Mouse (Mus musculus): ENCODE results near the gene Htra1. TPM values are rescaled to one million over a fixed set of nuclear protein-coding genes. Genes with fewer than 3 reads are reported as not detected.
A peak's percentile ranks its signal among the peaks of the same experiment; 100 is the strongest.

Gene Htra1
- total RNA-seq, 1 experiment, result 96.3 TPM

- TF ChIP-seq ZNF384 (IDR thresholded peaks at IDR 0.05; ENCODE audit: low read depth, low read length), result no peak
- no peak for TF ChIP-seq CHD2 (IDR thresholded peaks at IDR 0.05; ENCODE audit: low read depth, low read length)
- no peak for TF ChIP-seq MAFK (IDR thresholded peaks at IDR 0.05; ENCODE audit: insufficient read depth, low read depth, low read length)
- no peak for TF ChIP-seq HCFC1 (IDR thresholded peaks at IDR 0.05; ENCODE audit: borderline replicate concordance, insufficient read depth, low read length)
- no peak for TF ChIP-seq ZC3H11A (IDR thresholded peaks at IDR 0.05; ENCODE audit: borderline replicate concordance, low read depth, low read length)
- Histone ChIP-seq H3K4me1 (ENCODE audit: control insufficient read depth in 2 of 2, insufficient read depth in 2 of 2, low read length in 2 of 2, poor library complexity in 1 of 2) (peaks cover 0 to 2% of the 10 kb centered on the region in 2 experiments; a peak in 1 of 4 replicates), H3K9ac (ENCODE audit: insufficient read depth, low read depth, low read length, poor library complexity, severe bottlenecking) (no peak overlapping the region), H3K27ac (ENCODE audit: insufficient read depth, low read depth, low read length, poor library complexity, severe bottlenecking) (no peak overlapping the region), H3K4me3 (ENCODE audit: insufficient read depth in 1 of 2, low read depth in 1 of 2, low read length in 2 of 2, poor library complexity in 1 of 2, severe bottlenecking in 1 of 2) (no peak overlapping the region), H3K36me3 (ENCODE audit: control insufficient read depth, insufficient read depth, low read length, poor library complexity, severe bottlenecking) (no peaks in the 10 kb centered on the region), H3K9me3 (ENCODE audit: control insufficient read depth, insufficient read depth, low read depth, low read length) (no peaks in the 10 kb centered on the region)
- in situ Hi-C loops (cut with MboI; ENCODE audit: low sequenced_read_pairs in 2 of 2, unreplicated experiment in 2 of 2), result no loop called here
- no peak for DNase-seq (ENCODE audit: low read depth, low spot score)
Measured at GRCm38 (mm10) chr7:130989371-130989770, 53.5 kb downstream of the Htra1 start.

DNA sequence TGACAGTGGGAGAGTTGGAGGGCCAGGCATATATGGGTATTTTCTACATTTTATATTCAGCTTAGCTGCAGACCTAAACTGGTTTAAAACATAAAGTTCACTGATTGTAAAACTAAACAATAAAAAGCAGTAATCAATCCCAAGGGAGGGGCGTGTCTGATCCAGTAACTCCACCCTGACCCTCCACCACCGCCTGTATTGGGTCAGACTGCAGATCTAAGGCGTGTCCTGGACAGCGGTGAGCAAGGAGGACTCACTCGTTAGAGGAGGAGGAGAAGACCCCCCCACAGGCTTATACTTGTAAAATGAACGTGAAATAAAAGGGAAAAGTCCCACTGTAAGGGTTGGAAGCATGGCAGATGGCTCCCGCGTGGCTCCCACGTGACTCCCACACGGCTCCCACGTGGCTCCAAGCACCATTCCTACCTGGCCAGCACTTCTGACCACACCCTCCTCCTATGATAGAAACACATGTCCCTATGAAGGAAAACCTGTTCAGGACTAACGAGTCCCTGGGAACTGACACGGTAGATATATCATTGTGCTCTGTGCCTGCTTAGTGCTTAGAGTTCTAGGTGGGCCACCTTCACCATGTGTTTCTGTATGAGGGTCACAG, 55.4 kb downstream of the Htra1 start:
- H3K27ac ChIP-seq (ENCODE audit: insufficient read depth, low read depth, low read length, poor library complexity, severe bottlenecking), result no peak overlapping the region
- peaks cover 0 to 2% of the 10 kb centered on the region in 2 experiments; a peak in 2 of 4 replicates for H3K4me1 ChIP-seq (ENCODE audit: control insufficient read depth in 2 of 2, insufficient read depth in 2 of 2, low read length in 2 of 2, poor library complexity in 1 of 2)
- H3K9me3 ChIP-seq (ENCODE audit: control insufficient read depth, insufficient read depth, low read depth, low read length), result no peaks in the 10 kb centered on the region
- in situ Hi-C loops (cut with MboI; ENCODE audit: low sequenced_read_pairs in 2 of 2, unreplicated experiment in 2 of 2), result no loop called here
- TF ChIP-seq ZNF384 (IDR thresholded peaks at IDR 0.05; ENCODE audit: low read depth, low read length) (no peak), HCFC1 (IDR thresholded peaks at IDR 0.05; ENCODE audit: borderline replicate concordance, insufficient read depth, low read length) (no peak), MAFK (IDR thresholded peaks at IDR 0.05; ENCODE audit: insufficient read depth, low read depth, low read length) (no peak), ZC3H11A (IDR thresholded peaks at IDR 0.05; ENCODE audit: borderline replicate concordance, low read depth, low read length) (no peak), CHD2 (IDR thresholded peaks at IDR 0.05; ENCODE audit: low read depth, low read length) (no peak)
- no peaks in the 10 kb centered on the region for H3K36me3 ChIP-seq (ENCODE audit: control insufficient read depth, insufficient read depth, low read length, poor library complexity, severe bottlenecking)
- H3K4me3 ChIP-seq (ENCODE audit: insufficient read depth in 1 of 2, low read depth in 1 of 2, low read length in 2 of 2, poor library complexity in 1 of 2, severe bottlenecking in 1 of 2), result no peak overlapping the region
- no peak for DNase-seq (ENCODE audit: low read depth, low spot score)
- H3K9ac ChIP-seq (ENCODE audit: insufficient read depth, low read depth, low read length, poor library complexity, severe bottlenecking), result no peak overlapping the region

DNA sequence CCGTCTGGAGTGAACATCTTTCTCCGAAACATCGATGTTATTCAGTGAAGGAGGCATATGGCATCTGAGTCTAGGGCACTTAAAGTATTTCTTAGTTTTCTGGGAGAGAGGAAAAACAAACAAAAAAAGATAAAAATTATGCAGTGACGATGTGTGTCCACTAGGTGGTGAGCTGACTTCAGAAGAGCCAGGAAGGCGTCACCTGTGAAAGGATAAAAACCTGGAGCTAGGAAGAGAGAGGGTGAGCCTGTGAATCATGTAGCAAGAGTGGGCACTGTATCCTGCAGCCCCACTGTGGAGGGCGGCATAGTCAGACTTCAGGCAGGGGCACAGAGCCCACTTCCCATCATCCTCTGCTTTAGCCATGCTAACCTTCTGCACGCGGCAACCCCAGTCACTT, 58.0 kb downstream of the Htra1 start:
- in situ Hi-C loops (cut with MboI; ENCODE audit: low sequenced_read_pairs in 2 of 2, unreplicated experiment in 2 of 2), result no loop called here
- no peak for TF ChIP-seq HCFC1 (IDR thresholded peaks at IDR 0.05; ENCODE audit: borderline replicate concordance, insufficient read depth, low read length)
- TF ChIP-seq ZC3H11A (IDR thresholded peaks at IDR 0.05; ENCODE audit: borderline replicate concordance, low read depth, low read length), result no peak
- no peak for TF ChIP-seq CHD2 (IDR thresholded peaks at IDR 0.05; ENCODE audit: low read depth, low read length)
- TF ChIP-seq ZNF384 (IDR thresholded peaks at IDR 0.05; ENCODE audit: low read depth, low read length), result no peak
- no peak for TF ChIP-seq MAFK (IDR thresholded peaks at IDR 0.05; ENCODE audit: insufficient read depth, low read depth, low read length)
- H3K9me3 ChIP-seq (ENCODE audit: control insufficient read depth, insufficient read depth, low read depth, low read length), result no peaks in the 10 kb centered on the region
- no peak overlapping the region for H3K27ac ChIP-seq (ENCODE audit: insufficient read depth, low read depth, low read length, poor library complexity, severe bottlenecking)
- peaks cover 0 to 2% of the 10 kb centered on the region in 2 experiments; a peak in 2 of 4 replicates for H3K4me1 ChIP-seq (ENCODE audit: control insufficient read depth in 2 of 2, insufficient read depth in 2 of 2, low read length in 2 of 2, poor library complexity in 1 of 2)
- peak; percentile 35 for DNase-seq (ENCODE audit: low read depth, low spot score)
- H3K9ac ChIP-seq (ENCODE audit: insufficient read depth, low read depth, low read length, poor library complexity, severe bottlenecking), result no peak overlapping the region
- H3K36me3 ChIP-seq (ENCODE audit: control insufficient read depth, insufficient read depth, low read length, poor library complexity, severe bottlenecking), result no peaks in the 10 kb centered on the region
- no peak overlapping the region for H3K4me3 ChIP-seq (ENCODE audit: insufficient read depth in 1 of 2, low read depth in 1 of 2, low read length in 2 of 2, poor library complexity in 1 of 2, severe bottlenecking in 1 of 2)

DNA sequence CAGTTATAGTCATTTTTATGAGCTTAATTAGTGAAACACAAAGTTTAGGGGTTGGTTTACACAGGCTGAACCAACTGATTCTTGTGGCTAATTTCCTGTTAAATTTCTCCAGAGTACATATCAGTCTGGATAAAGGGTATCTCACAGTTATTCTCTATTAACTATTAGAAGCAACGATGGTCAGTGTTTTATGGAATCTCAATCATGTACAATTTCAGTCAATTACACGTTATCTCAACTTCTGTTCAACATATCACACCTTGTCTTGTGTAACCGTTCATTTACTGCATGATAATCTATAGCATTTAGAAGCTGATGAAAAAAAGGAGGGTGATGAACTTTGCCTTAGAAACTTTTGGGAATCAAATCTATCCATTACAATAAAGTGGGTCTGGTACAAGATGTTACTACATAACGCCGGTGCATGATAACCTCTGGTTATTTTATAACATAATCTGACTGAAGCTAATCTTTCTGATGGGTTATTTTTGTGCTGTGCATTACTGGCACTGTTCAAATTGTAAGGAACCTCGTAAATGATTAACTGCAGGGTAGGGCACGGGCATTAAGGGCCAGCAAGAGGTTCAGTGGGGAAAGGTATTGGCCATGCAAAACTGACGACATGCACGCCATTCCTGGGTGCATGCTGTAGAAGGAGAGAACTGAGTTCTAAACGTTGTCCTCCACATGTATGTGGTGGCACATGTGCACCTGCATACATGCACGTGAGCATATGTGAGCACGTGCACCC, 66.2 kb downstream of the Htra1 start:
- no peak overlapping the region for H3K4me3 ChIP-seq (ENCODE audit: insufficient read depth in 1 of 2, low read depth in 1 of 2, low read length in 2 of 2, poor library complexity in 1 of 2, severe bottlenecking in 1 of 2)
- TF ChIP-seq MAFK (IDR thresholded peaks at IDR 0.05; ENCODE audit: insufficient read depth, low read depth, low read length) (no peak), ZNF384 (IDR thresholded peaks at IDR 0.05; ENCODE audit: low read depth, low read length) (no peak), HCFC1 (IDR thresholded peaks at IDR 0.05; ENCODE audit: borderline replicate concordance, insufficient read depth, low read length) (no peak), CHD2 (IDR thresholded peaks at IDR 0.05; ENCODE audit: low read depth, low read length) (no peak), ZC3H11A (IDR thresholded peaks at IDR 0.05; ENCODE audit: borderline replicate concordance, low read depth, low read length) (no peak)
- no peak overlapping the region for H3K27ac ChIP-seq (ENCODE audit: insufficient read depth, low read depth, low read length, poor library complexity, severe bottlenecking)
- in situ Hi-C loops (cut with MboI; ENCODE audit: low sequenced_read_pairs in 2 of 2, unreplicated experiment in 2 of 2), result no loop called here
- H3K36me3 ChIP-seq (ENCODE audit: control insufficient read depth, insufficient read depth, low read length, poor library complexity, severe bottlenecking), result no peaks in the 10 kb centered on the region
- H3K9me3 ChIP-seq (ENCODE audit: control insufficient read depth, insufficient read depth, low read depth, low read length), result no peaks in the 10 kb centered on the region
- H3K4me1 ChIP-seq (ENCODE audit: control insufficient read depth in 2 of 2, insufficient read depth in 2 of 2, low read length in 2 of 2, poor library complexity in 1 of 2), result no peaks in the 10 kb centered on the region
- DNase-seq (ENCODE audit: low read depth, low spot score), result no peak
- H3K9ac ChIP-seq (ENCODE audit: insufficient read depth, low read depth, low read length, poor library complexity, severe bottlenecking), result no peak overlapping the region
